Mouse (Mus musculus) stomach, embryonic 16.5 days (tissue): ENCODE data around the gene Nemf. TPM values are rescaled to one million over a fixed set of nuclear protein-coding genes. Genes with fewer than 3 reads are reported as not detected.

Source experiments
- ATAC-seq: fragments of 200-750 bp; cut with Nextera tagmentation; 2 replicates; pipeline ENCODE4 v1.8.0; 2017; ENCODE audit warnings: moderate number of reproducible peaks, moderate TSS enrichment; ENCODE audit not compliant: insufficient read depth, low FRiP score
- H3K27ac ChIP-seq: fragments of 300-500 bp; sonication (generic); 2 replicates; pipeline ENCODE4 v1.5.1; 2014; ENCODE audit warnings: low read length
- H3K27me3 ChIP-seq: fragments of 300-500 bp; sonication (generic); 2 replicates; pipeline ENCODE4 v1.6.1; 2014; ENCODE audit warnings: low read length, control low read depth, mixed read lengths; ENCODE audit not compliant: control insufficient read depth, insufficient read depth
- H3K36me3 ChIP-seq: fragments of 300-500 bp; sonication (generic); 2 replicates; pipeline ENCODE4 v1.6.1; 2014; ENCODE audit warnings: low read length; ENCODE audit not compliant: control insufficient read depth, insufficient read depth
- H3K4me1 ChIP-seq: fragments of 300-500 bp; sonication (generic); 2 replicates; pipeline ENCODE4 v1.6.1; 2014; ENCODE audit warnings: low read length, control low read depth, mixed read lengths; ENCODE audit not compliant: control insufficient read depth, insufficient read depth
- H3K4me2 ChIP-seq: fragments of 300-500 bp; sonication (generic); 2 replicates; pipeline ENCODE4 v1.6.1; 2014; ENCODE audit warnings: low read depth, low read length, mixed read lengths
- H3K4me3 ChIP-seq: fragments of 300-500 bp; sonication (generic); replicated peaks from 2 replicates; pipeline ENCODE4 v1.5.1; 2014; ENCODE audit warnings: mild to moderate bottlenecking, low read length
- H3K9ac ChIP-seq: fragments of 300-500 bp; sonication (generic); 2 replicates; pipeline ENCODE4 v1.6.1; 2014; ENCODE audit warnings: low read length
- H3K9me3 ChIP-seq: fragments of 300-500 bp; sonication (generic); replicated peaks from 2 replicates; pipeline ENCODE4 v1.6.1; 2016; ENCODE audit warnings: low read length, control low read depth; ENCODE audit not compliant: control insufficient read depth
- WGBS: fragments of 180-500 bp; shearing (Covaris S2); extraction: QIAGEN DNeasy Blood & Tissue Kit; methylation state at CpG from one replicate; pipeline ENCODE4 v1.1.7; 2014; 5-methylcytosine and 5-hydroxymethylcytosine counted together
- polyA plus RNA-seq: library from polyadenylated mRNA; unstranded; fragments of >200 nt; fragmentation: Nextera tagmentation; extraction: Ambion mirVana; gene quantifications from 2 replicates; pipeline ENCODE4 v1.2.1, GENCODE M21; 2015

Nemf gene
- polyA plus RNA-seq, 1 experiment from 2014 or later, result 82.4 TPM

GRCm38 (mm10) chr12:69377188-69377587 is 20.2 kb upstream of the Nemf start:
- H3K27me3 ChIP-seq, result no peaks in the 10 kb centered on the region
- peaks cover 7% of the 10 kb centered on the region for H3K4me1 ChIP-seq
- H3K27ac ChIP-seq, result no peak overlapping the region
- no peaks in the 10 kb centered on the region for H3K9me3 ChIP-seq
- no peak overlapping the region for H3K4me3 ChIP-seq
- WGBS, result 74% methylated on average over 1 of the region's 1 CpGs
- no peak for ATAC-seq
- no peak overlapping the region for H3K4me2 ChIP-seq
- H3K36me3 ChIP-seq, result no peaks in the 10 kb centered on the region
- H3K9ac ChIP-seq, result no peak overlapping the region

- peaks cover 7% of the 10 kb centered on the region for H3K4me1 ChIP-seq
- H3K27me3 ChIP-seq, result no peaks in the 10 kb centered on the region
- H3K9ac ChIP-seq, result 0 out of 2 replicates have a peak overlapping the region, but pooled peaks have one; percentile 31
- H3K36me3 ChIP-seq, result no peaks in the 10 kb centered on the region
- H3K4me3 ChIP-seq, result peak overlapping the region; percentile 23
- no peak overlapping the region; the same call in 1 of the 2 replicates for H3K27ac ChIP-seq
- no peaks in the 10 kb centered on the region for H3K9me3 ChIP-seq
- H3K4me2 ChIP-seq, result peak overlapping the region; percentile 46
- WGBS, result 69% methylated on average over 2 of the region's 2 CpGs
- no peak for ATAC-seq
Observed at GRCm38 (mm10) chr12:69376132-69376531, 19.2 kb upstream of the Nemf start.

GRCm38 (mm10) chr12:69373850-69374766 is 17.1 kb upstream of the Nemf start:
- Histone ChIP-seq H3K36me3 (no peaks in the 10 kb centered on the region), H3K9ac (peak overlapping the region; percentile 98), H3K27ac (peak overlapping the region; percentile 42; the same call in 1 of the 2 replicates), H3K4me3 (peak overlapping the region; percentile 87), H3K27me3 (no peaks in the 10 kb centered on the region), H3K4me2 (peak overlapping the region; percentile 94), H3K4me1 (peaks cover 7% of the 10 kb centered on the region), H3K9me3 (no peaks in the 10 kb centered on the region)
- ATAC-seq, result no peak
- 29% methylated on average over 11 of the region's 11 CpGs for WGBS

- WGBS, result under 1% methylated on average over 42 of the region's 42 CpGs
- peak overlapping the region; percentile 98 for H3K9ac ChIP-seq
- peak overlapping the region; percentile 87 for H3K4me3 ChIP-seq
- H3K27me3 ChIP-seq, result no peaks in the 10 kb centered on the region
- no peaks in the 10 kb centered on the region for H3K36me3 ChIP-seq
- ATAC-seq, result no peak
- peaks cover 7% of the 10 kb centered on the region for H3K4me1 ChIP-seq
- H3K9me3 ChIP-seq, result no peaks in the 10 kb centered on the region
- H3K27ac ChIP-seq, result peak overlapping the region; percentile 95
- H3K4me2 ChIP-seq, result peak overlapping the region; percentile 94
Observed at GRCm38 (mm10) chr12:69372731-69373331, 15.9 kb upstream of the Nemf start.

- under 1% methylated on average over 106 of the region's 121 CpGs for WGBS
- Histone ChIP-seq H3K4me2 (peak within 1 kb of the TSS; percentile 94), H3K4me1 (peaks cover 7% of the 10 kb centered on the region)
Observed at GRCm38 (mm10) chr12:69371854-69372671, 15.1 kb upstream of the Nemf start, which contains the start of the genes Arf6 and Gm9887. Gene Arf6, plus strand, starts transcription at chr12:69372150. Gene Gm9887, minus strand, starts transcription at chr12:69372458.

GRCm38 (mm10) chr12:69371421-69371853 is 14.5 kb upstream of the Nemf start:
- Histone ChIP-seq H3K36me3 (no peaks in the 10 kb centered on the region), H3K4me3 (peak overlapping the region; percentile 87), H3K4me1 (peaks cover 7% of the 10 kb centered on the region), H3K27me3 (no peaks in the 10 kb centered on the region), H3K9ac (peak overlapping the region; percentile 98), H3K9me3 (no peaks in the 10 kb centered on the region), H3K27ac (peak overlapping the region; percentile 100), H3K4me2 (peak overlapping the region; percentile 72)
- 1% methylated on average over 24 of the region's 24 CpGs for WGBS
- ATAC-seq, result peak; percentile 84

More at GRCm38 (mm10) chr12:69371854-69372671, 15.1 kb upstream of the Nemf start, which contains the start of the genes Arf6 and Gm9887:
- Histone ChIP-seq H3K4me3 (peak within 1 kb of the TSS; percentile 87), H3K27me3 (no peaks in the 10 kb centered on the region), H3K36me3 (no peaks in the 10 kb centered on the region), H3K27ac (peak within 1 kb of the TSS; percentile 100), H3K9ac (peak within 1 kb of the TSS; percentile 98), H3K9me3 (no peaks in the 10 kb centered on the region)
- peak; percentile 95 for ATAC-seq

- Histone ChIP-seq H3K9me3 (no peaks in the 10 kb centered on the region), H3K4me3 (peak overlapping the region; percentile 87), H3K27ac (peak overlapping the region; percentile 100), H3K27me3 (no peaks in the 10 kb centered on the region), H3K4me1 (peaks cover 3% of the 10 kb centered on the region), H3K4me2 (peak overlapping the region; percentile 72), H3K9ac (peak overlapping the region; percentile 98), H3K36me3 (no peaks in the 10 kb centered on the region)
- 8% methylated on average over 7 of the region's 7 CpGs for WGBS
- no peak for ATAC-seq
Observed at GRCm38 (mm10) chr12:69370936-69371335, 14.0 kb upstream of the Nemf start.

- ATAC-seq, result no peak
- Histone ChIP-seq H3K27ac (peak overlapping the region; percentile 52; the same call in 1 of the 2 replicates), H3K4me3 (no peak overlapping the region), H3K4me1 (peaks cover 9% of the 10 kb centered on the region; the same call in 1 of the 2 replicates), H3K9me3 (no peaks in the 10 kb centered on the region), H3K36me3 (no peaks in the 10 kb centered on the region), H3K27me3 (no peaks in the 10 kb centered on the region), H3K9ac (no peak overlapping the region), H3K4me2 (no peak overlapping the region)
- WGBS, result 52% methylated on average over 2 of the region's 2 CpGs
Observed at GRCm38 (mm10) chr12:69367557-69367956, 10.6 kb upstream of the Nemf start.
